Comparison of ENCODE assay signal across 17 mouse cellular contexts in genomic region chr11:43889208-43889915, GRCm38 (mm10). TPM values are rescaled to one million over a fixed set of nuclear protein-coding genes. Genes with fewer than 3 reads are reported as not detected.
DNase-seq lines count a peak whose midpoint lies in the region; ATAC-seq and TF ChIP-seq lines count a peak whose summit lies in the region.
"Had no signal": no experiment of that assay in that cellular context is flagged by ENCODE, and none has a peak within 500 bp of the region (broad histone marks: within the 10 kb centered on the region; RNA-seq: fewer than 3 reads in every experiment).

No protein-coding gene starts in this region.

- peak overlapping the region; percentile 42 for H3K27ac ChIP-seq in heart, embryonic 15.5 days
- no peak overlapping the region for H3K27ac ChIP-seq in lung, embryonic 16.5 days (ENCODE audit: low read length)
- H3K27ac ChIP-seq in hindbrain, postnatal 0 days = no peak overlapping the region
- H3K27ac ChIP-seq: embryonic facial prominence, embryonic 12.5 days; forebrain, embryonic 10.5 days; kidney, postnatal 0 days; neural tube, embryonic 12.5 days; stomach, embryonic 15.5 days had no signal

- peaks cover 22% of the 10 kb centered on the region for H3K4me1 ChIP-seq in heart, embryonic 15.5 days (replicated peaks)
- peaks cover 4% of the 10 kb centered on the region for H3K4me1 ChIP-seq in lung, embryonic 16.5 days (replicated peaks; ENCODE audit: control insufficient read depth, insufficient read depth, low read length)
- peaks cover 6% of the 10 kb centered on the region; the same call in 1 of the 2 replicates for H3K4me1 ChIP-seq in hindbrain, postnatal 0 days (ENCODE audit: insufficient read depth, low read length)
- H3K4me1 ChIP-seq: embryonic facial prominence, embryonic 12.5 days; forebrain, embryonic 10.5 days; neural tube, embryonic 12.5 days; stomach, embryonic 15.5 days had no signal

- H3K9ac ChIP-seq in heart, embryonic 15.5 days = no peak overlapping the region
- H3K9ac ChIP-seq in lung, embryonic 16.5 days (ENCODE audit: low read length) = no peak overlapping the region
- H3K9ac ChIP-seq in hindbrain, postnatal 0 days (replicated peaks; ENCODE audit: low read length) = no peak overlapping the region
- H3K9ac ChIP-seq: embryonic facial prominence, embryonic 12.5 days; neural tube, embryonic 12.5 days; stomach, embryonic 15.5 days had no signal

- H3K4me2 ChIP-seq in heart, embryonic 15.5 days = no peak overlapping the region
- H3K4me2 ChIP-seq in lung, embryonic 16.5 days (ENCODE audit: low read depth, low read length) = no peak overlapping the region
- H3K4me2 ChIP-seq in hindbrain, postnatal 0 days (ENCODE audit: low read depth, low read length) = no peak overlapping the region
- H3K4me2 ChIP-seq: embryonic facial prominence, embryonic 12.5 days; neural tube, embryonic 12.5 days; stomach, embryonic 15.5 days had no signal

- H3K4me3 ChIP-seq in heart, embryonic 15.5 days = no peak overlapping the region
- H3K4me3 ChIP-seq in lung, embryonic 16.5 days (ENCODE audit: low read length) = no peak overlapping the region
- H3K4me3 ChIP-seq in hindbrain, postnatal 0 days (ENCODE audit: low read length) = no peak overlapping the region
- H3K4me3 ChIP-seq: embryonic facial prominence, embryonic 12.5 days; forebrain, embryonic 10.5 days; neural tube, embryonic 12.5 days; stomach, embryonic 15.5 days had no signal

- no peaks in the 10 kb centered on the region for H3K36me3 ChIP-seq in heart, embryonic 15.5 days
- H3K36me3 ChIP-seq in lung, embryonic 16.5 days (ENCODE audit: control insufficient read depth, insufficient read depth, low read length) = no peaks in the 10 kb centered on the region
- H3K36me3 ChIP-seq in hindbrain, postnatal 0 days (ENCODE audit: insufficient read depth, low read length) = no peaks in the 10 kb centered on the region
- H3K36me3 ChIP-seq: embryonic facial prominence, embryonic 12.5 days; forebrain, embryonic 10.5 days; neural tube, embryonic 12.5 days; stomach, embryonic 15.5 days had no signal

- H3K9me3 ChIP-seq in heart, embryonic 15.5 days (replicated peaks) = no peaks in the 10 kb centered on the region
- H3K9me3 ChIP-seq in lung, embryonic 16.5 days (ENCODE audit: control insufficient read depth, low read length) = no peaks in the 10 kb centered on the region
- no peaks in the 10 kb centered on the region for H3K9me3 ChIP-seq in hindbrain, postnatal 0 days (ENCODE audit: low read length)
- H3K9me3 ChIP-seq: embryonic facial prominence, embryonic 12.5 days; forebrain, embryonic 10.5 days; neural tube, embryonic 12.5 days; stomach, embryonic 15.5 days had no signal

- WGBS in heart, embryonic 15.5 days = 42% methylated on average over 8 of the region's 8 CpGs
- WGBS in lung, embryonic 16.5 days = 48% methylated on average over 8 of the region's 8 CpGs
- WGBS in hindbrain, postnatal 0 days = 65% methylated on average over 8 of the region's 8 CpGs

- DNase-seq in heart, postnatal 4 days = no peak
- DNase-seq in lung, postnatal 25 days (ENCODE audit: low spot score) = no peak
- peak; percentile 71 for DNase-seq in NIH3T3 (ENCODE audit: low read depth)
- peak; percentile 23 for DNase-seq in hindbrain, postnatal 0 days (ENCODE audit: low spot score)
- no peak for DNase-seq in ovary, adult 18-20 months (ENCODE audit: low spot score)
- DNase-seq: cerebellum, adult 9-10 months; thymus, postnatal 14 days had no signal

- no peak for TF ChIP-seq CTCF in hindbrain, postnatal 0 days (IDR thresholded peaks at IDR 0.05; ENCODE audit: low read depth)

- 0 out of 2 replicates have a peak, but pooled peaks have one; percentile 24 for ATAC-seq in heart, embryonic 15.5 days (replicated peaks; ENCODE audit: insufficient number of reproducible peaks, insufficient read depth, low FRiP score, low read depth)
- peak; percentile 32; the same call in 1 of the 2 replicates for ATAC-seq in lung, embryonic 16.5 days (ENCODE audit: low read depth)
- peak; percentile 63; the same call in 1 of the 2 replicates for ATAC-seq in hindbrain, postnatal 0 days
- ATAC-seq: inflammation-experienced regulatory T-cells, adult 6 months; Patski had no signal

- H3K27me3 ChIP-seq in heart, embryonic 15.5 days = no peaks in the 10 kb centered on the region
- no peaks in the 10 kb centered on the region for H3K27me3 ChIP-seq in lung, embryonic 16.5 days (ENCODE audit: control insufficient read depth, insufficient read depth, low read depth, low read length)
- H3K27me3 ChIP-seq in hindbrain, postnatal 0 days (ENCODE audit: insufficient read depth, low read length) = no peaks in the 10 kb centered on the region; the same call in 1 of the 2 replicates
- H3K27me3 ChIP-seq: embryonic facial prominence, embryonic 12.5 days; neural tube, embryonic 12.5 days; Patski; stomach, embryonic 15.5 days had no signal

RNA-seq across cellular contexts. Expression of gene Adra1b, which starts 11.6 kb away (rescaled TPM):
- polyA plus RNA-seq in heart, embryonic 15.5 days (2015; fragmentation: Nextera tagmentation; extraction: Ambion mirVana) = 5.6 and 6.5 TPM in 2 replicates
- 10 to 100 TPM; 37.0 to 39.2 TPM for total RNA-seq in heart, postnatal 4 days (2021)
- 3.6 and 3.7 TPM in 2 replicates for polyA plus RNA-seq in lung, embryonic 16.5 days (2015; fragmentation: Nextera tagmentation; extraction: Ambion mirVana)
- total RNA-seq in hindbrain, postnatal 0 days (2014; rRNA removed) = 37.0 and 39.7 TPM in 2 replicates
- polyA plus RNA-seq in hindbrain, postnatal 0 days (2015; fragmentation: Nextera tagmentation; extraction: Ambion mirVana) = 19.8 and 21.1 TPM in 2 replicates
- total RNA-seq: megakaryocyte progenitor cell, adult 5-6 weeks had no signal
- polyA plus RNA-seq: inflammation-experienced regulatory T-cells, adult 6 months had no signal

Comparison
In these comparisons a context has a peak if more than half of its experiments do, and no peak if none do; other contexts are left out.
1. DNase-seq: peak in NIH3T3 (single experiment) and hindbrain, postnatal 0 days (single experiment); none in heart, postnatal 4 days (single experiment), lung, postnatal 25 days (single experiment) and ovary, adult 18-20 months (single experiment).
2. Peak in every context shown above with its lines, with median percentiles within 50 percentile points of each other: ATAC-seq.